Mouse (Mus musculus) hindbrain, embryonic 12.5 days (tissue): ENCODE measurements around the gene Sf3a3. TPM values are rescaled to one million over a fixed set of nuclear protein-coding genes. Genes with fewer than 3 reads are reported as not detected.

ENCODE experiments used
- ATAC-seq: fragments of 200-750 bp; cut with Nextera tagmentation; 2 replicates; pipeline ENCODE4 v1.8.0; 2017; ENCODE audit warnings: moderate TSS enrichment; ENCODE audit not compliant: low FRiP score
- H3K27ac ChIP-seq: fragments of 300-500 bp; sonication (generic); 2 replicates; pipeline ENCODE4 v1.5.1; 2016; ENCODE audit warnings: mild to moderate bottlenecking
- H3K27me3 ChIP-seq: fragments of 300-500 bp; sonication (generic); 2 replicates; pipeline ENCODE4 v1.6.1; 2016; ENCODE audit warnings: mild to moderate bottlenecking
- H3K36me3 ChIP-seq: fragments of 300-500 bp; sonication (generic); 2 replicates; pipeline ENCODE4 v1.6.1; 2016; ENCODE audit warnings: mild to moderate bottlenecking
- H3K4me1 ChIP-seq: fragments of 300-500 bp; sonication (generic); 2 replicates; pipeline ENCODE4 v1.6.1; 2016
- H3K4me2 ChIP-seq: fragments of 300-500 bp; sonication (generic); replicated peaks from 2 replicates; pipeline ENCODE4 v1.6.1; 2016; ENCODE audit warnings: mild to moderate bottlenecking
- H3K4me3 ChIP-seq: fragments of 300-500 bp; sonication (generic); 2 replicates; pipeline ENCODE4 v1.5.1; 2016; ENCODE audit warnings: mild to moderate bottlenecking
- H3K9ac ChIP-seq: fragments of 300-500 bp; sonication (generic); 2 replicates; pipeline ENCODE4 v1.6.1; 2016; ENCODE audit warnings: mild to moderate bottlenecking, moderate library complexity
- H3K9me3 ChIP-seq: fragments of 300-500 bp; sonication (generic); replicated peaks from 2 replicates; pipeline ENCODE4 v1.6.1; 2016; ENCODE audit warnings: mild to moderate bottlenecking
- WGBS: fragments of 180-500 bp; shearing (Covaris S2); methylation state at CpG from one replicate; pipeline ENCODE4 v1.1.7; 2016; 5-methylcytosine and 5-hydroxymethylcytosine counted together
- polyA plus RNA-seq: library from polyadenylated mRNA; unstranded; fragments of >200 nt; fragmentation: Nextera tagmentation; extraction: Ambion mirVana; gene quantifications from 2 replicates; pipeline ENCODE4 v1.2.1, GENCODE M21; 2016

Gene Sf3a3
- polyA plus RNA-seq, 1 experiment from 2014 or later: 164 TPM

- peak overlapping the region; percentile 98 for H3K4me2 ChIP-seq
- peak; percentile 100 for ATAC-seq
- H3K4me3 ChIP-seq: peak overlapping the region; percentile 59
- peaks cover 16% of the 10 kb centered on the region for H3K4me1 ChIP-seq
- peak overlapping the region; percentile 77 for H3K9ac ChIP-seq
- H3K36me3 ChIP-seq: no peaks in the 10 kb centered on the region; the same call in 1 of the 2 replicates
- no peaks in the 10 kb centered on the region for H3K9me3 ChIP-seq
- WGBS: under 1% methylated on average over 75 of the region's 75 CpGs
- no peak overlapping the region for H3K27ac ChIP-seq
- peaks cover 10% of the 10 kb centered on the region for H3K27me3 ChIP-seq
Observed at GRCm38 (mm10) chr4:124751300-124752250, 37.0 kb downstream of the Sf3a3 start.

GRCm38 (mm10) chr4:124752281-124753199, 38.0 kb downstream of the Sf3a3 start:
- H3K27ac ChIP-seq: no peak overlapping the region
- H3K9me3 ChIP-seq: no peaks in the 10 kb centered on the region
- peak overlapping the region; percentile 98 for H3K4me2 ChIP-seq
- peaks cover 10% of the 10 kb centered on the region for H3K27me3 ChIP-seq
- H3K36me3 ChIP-seq: no peaks in the 10 kb centered on the region
- peaks cover 16% of the 10 kb centered on the region for H3K4me1 ChIP-seq
- 20% methylated on average over 15 of the region's 15 CpGs for WGBS
- no peak for ATAC-seq
- peak overlapping the region; percentile 59 for H3K4me3 ChIP-seq
- peak overlapping the region; percentile 77 for H3K9ac ChIP-seq

- Histone ChIP-seq H3K4me1 (peaks cover 16% of the 10 kb centered on the region), H3K27me3 (peaks cover 1% of the 10 kb centered on the region; the same call in 1 of the 2 replicates), H3K27ac (no peak overlapping the region), H3K36me3 (peaks cover 8% of the 10 kb centered on the region), H3K4me3 (no peak overlapping the region), H3K4me2 (no peak overlapping the region), H3K9ac (no peak overlapping the region), H3K9me3 (no peaks in the 10 kb centered on the region)
- no peak for ATAC-seq
- WGBS: 71% methylated on average over 7 of the region's 7 CpGs
Observed at GRCm38 (mm10) chr4:124755526-124755925, 41.0 kb downstream of the Sf3a3 start.

- no peak for ATAC-seq
- no peaks in the 10 kb centered on the region for H3K27me3 ChIP-seq
- H3K27ac ChIP-seq: no peak overlapping the region
- 91% methylated on average over 6 of the region's 7 CpGs for WGBS
- no peaks in the 10 kb centered on the region for H3K9me3 ChIP-seq
- H3K36me3 ChIP-seq: peaks cover 8% of the 10 kb centered on the region
- no peaks in the 10 kb centered on the region for H3K4me1 ChIP-seq
- no peak overlapping the region for H3K9ac ChIP-seq
- H3K4me3 ChIP-seq: no peak overlapping the region
- H3K4me2 ChIP-seq: no peak overlapping the region
Observed at GRCm38 (mm10) chr4:124759305-124759811, 44.8 kb downstream of the Sf3a3 start.

- H3K9me3 ChIP-seq: no peaks in the 10 kb centered on the region
- no peaks in the 10 kb centered on the region for H3K27me3 ChIP-seq
- ATAC-seq: no peak
- WGBS: 58% methylated on average over 1 of the region's 1 CpGs
- H3K9ac ChIP-seq: no peak overlapping the region
- H3K4me1 ChIP-seq: no peaks in the 10 kb centered on the region
- no peak overlapping the region for H3K4me3 ChIP-seq
- H3K27ac ChIP-seq: no peak overlapping the region
- H3K36me3 ChIP-seq: peaks cover 8% of the 10 kb centered on the region
- no peak overlapping the region for H3K4me2 ChIP-seq
Observed at GRCm38 (mm10) chr4:124761201-124761600, 46.6 kb downstream of the Sf3a3 start.

GRCm38 (mm10) chr4:124762858-124763452, 48.4 kb downstream of the Sf3a3 start:
- Histone ChIP-seq H3K36me3 (peaks cover 8% of the 10 kb centered on the region), H3K4me2 (no peak overlapping the region), H3K4me1 (no peaks in the 10 kb centered on the region), H3K27ac (no peak overlapping the region), H3K4me3 (no peak overlapping the region), H3K9me3 (no peaks in the 10 kb centered on the region), H3K27me3 (no peaks in the 10 kb centered on the region), H3K9ac (no peak overlapping the region)
- 89% methylated on average over 6 of the region's 6 CpGs for WGBS
- no peak for ATAC-seq

GRCm38 (mm10) chr4:124765802-124766565, 51.4 kb downstream of the Sf3a3 start:
- ATAC-seq: no peak
- H3K36me3 ChIP-seq: no peaks in the 10 kb centered on the region
- H3K9ac ChIP-seq: no peak overlapping the region
- no peaks in the 10 kb centered on the region for H3K9me3 ChIP-seq
- H3K27ac ChIP-seq: no peak overlapping the region
- H3K4me2 ChIP-seq: no peak overlapping the region
- no peaks in the 10 kb centered on the region for H3K4me1 ChIP-seq
- H3K4me3 ChIP-seq: no peak overlapping the region
- 91% methylated on average over 23 of the region's 23 CpGs for WGBS
- no peaks in the 10 kb centered on the region for H3K27me3 ChIP-seq

- H3K4me1 ChIP-seq: no peaks in the 10 kb centered on the region
- no peaks in the 10 kb centered on the region for H3K9me3 ChIP-seq
- no peaks in the 10 kb centered on the region for H3K36me3 ChIP-seq
- no peak overlapping the region for H3K4me2 ChIP-seq
- WGBS: 92% methylated on average over 2 of the region's 2 CpGs
- H3K27ac ChIP-seq: no peak overlapping the region
- ATAC-seq: no peak
- H3K27me3 ChIP-seq: no peaks in the 10 kb centered on the region
- H3K9ac ChIP-seq: no peak overlapping the region
- H3K4me3 ChIP-seq: no peak overlapping the region
Observed at GRCm38 (mm10) chr4:124766566-124766940, 52.0 kb downstream of the Sf3a3 start.

- no peaks in the 10 kb centered on the region for H3K36me3 ChIP-seq
- H3K4me1 ChIP-seq: no peaks in the 10 kb centered on the region
- WGBS: 85% methylated on average over 13 of the region's 13 CpGs
- ATAC-seq: no peak
- H3K27me3 ChIP-seq: no peaks in the 10 kb centered on the region
- no peaks in the 10 kb centered on the region for H3K9me3 ChIP-seq
- no peak overlapping the region for H3K4me3 ChIP-seq
- no peak overlapping the region for H3K9ac ChIP-seq
- H3K4me2 ChIP-seq: no peak overlapping the region
- no peak overlapping the region for H3K27ac ChIP-seq
Observed at GRCm38 (mm10) chr4:124768963-124769591, 54.5 kb downstream of the Sf3a3 start.

- no peaks in the 10 kb centered on the region for H3K36me3 ChIP-seq
- H3K4me2 ChIP-seq: no peak overlapping the region
- no peaks in the 10 kb centered on the region for H3K27me3 ChIP-seq
- 85% methylated on average over 5 of the region's 5 CpGs for WGBS
- H3K4me1 ChIP-seq: no peaks in the 10 kb centered on the region
- H3K4me3 ChIP-seq: no peak overlapping the region
- H3K27ac ChIP-seq: no peak overlapping the region
- no peaks in the 10 kb centered on the region for H3K9me3 ChIP-seq
- H3K9ac ChIP-seq: no peak overlapping the region
- no peak for ATAC-seq
Observed at GRCm38 (mm10) chr4:124770624-124771023, 56.0 kb downstream of the Sf3a3 start.

- no peak overlapping the region for H3K27ac ChIP-seq
- no peaks in the 10 kb centered on the region for H3K27me3 ChIP-seq
- H3K4me2 ChIP-seq: no peak overlapping the region
- H3K4me1 ChIP-seq: no peaks in the 10 kb centered on the region
- H3K36me3 ChIP-seq: no peaks in the 10 kb centered on the region
- no peaks in the 10 kb centered on the region for H3K9me3 ChIP-seq
- no peak for ATAC-seq
- no peak overlapping the region for H3K9ac ChIP-seq
- no peak overlapping the region for H3K4me3 ChIP-seq
- 74% methylated on average over 4 of the region's 4 CpGs for WGBS
Observed at GRCm38 (mm10) chr4:124772125-124772524, 57.5 kb downstream of the Sf3a3 start.
